Mouse (Mus musculus): ENCODE results near the gene Polh.

GRCm38 (mm10) chr17:46129741-46130498, 72.5 kb downstream of the Polh start:
- TF ChIP-seq CTCF (IDR thresholded peaks at IDR 0.05; ENCODE audit: borderline replicate concordance, extremely low read depth, insufficient read depth, insufficient read length) (no peak), POLR2A (IDR thresholded peaks at IDR 0.05; ENCODE audit: borderline replicate concordance, extremely low read depth, insufficient read depth, insufficient read length, poor library complexity, severe bottlenecking) (no peak)
